Mouse (Mus musculus) thymus, adult 2 months (tissue): ENCODE measurements around the gene Nono. TPM values are rescaled to one million over a fixed set of nuclear protein-coding genes. Genes with fewer than 3 reads are reported as not detected.

ENCODE experiments used
- DNase-seq: peaks from one replicate; pipeline ENCODE4 v3.0.0; 2021
- H3K27ac ChIP-seq: fragments of 200-500 bp; 2 replicates; pipeline ENCODE4 v1.5.1; 2012; ENCODE audit warnings: low read length, control low read depth; ENCODE audit not compliant: control insufficient read depth, insufficient read depth
- H3K27me3 ChIP-seq: fragments of 200-500 bp; 2 replicates; pipeline ENCODE4 v1.6.1; 2012; ENCODE audit warnings: mild to moderate bottlenecking, low read length, moderate library complexity, mixed read lengths; ENCODE audit not compliant: control insufficient read depth, insufficient read depth
- H3K36me3 ChIP-seq: fragments of 200-500 bp; 2 replicates; pipeline ENCODE4 v1.6.1; 2012; ENCODE audit warnings: mild to moderate bottlenecking, low read length, moderate library complexity; ENCODE audit not compliant: control insufficient read depth, insufficient read depth
- H3K4me1 ChIP-seq: fragments of 200-500 bp; replicated peaks from 2 replicates; pipeline ENCODE4 v1.6.1; 2012; ENCODE audit warnings: low read length; ENCODE audit not compliant: control insufficient read depth, insufficient read depth
- H3K4me3 ChIP-seq: fragments of 200-500 bp; 2 replicates; pipeline ENCODE4 v1.5.1; 2012; ENCODE audit warnings: mild to moderate bottlenecking, low read length, control low read depth, moderate library complexity; ENCODE audit not compliant: control insufficient read depth, insufficient read depth
- CTCF ChIP-seq: fragments of 200-500 bp; IDR thresholded peaks from 2 replicates; pipeline ENCODE4 v1.5.1; 2012; ENCODE audit warnings: mild to moderate bottlenecking, control low read depth, low read length, moderate library complexity, borderline replicate concordance; ENCODE audit not compliant: control insufficient read depth, poor library complexity, insufficient read depth; ENCODE audit errors: extremely low read depth
- POLR2A ChIP-seq: fragments of 200-500 bp; IDR thresholded peaks from 2 replicates; pipeline ENCODE4 v1.6.1; 2012; ENCODE audit warnings: mild to moderate bottlenecking, low read length, control low read depth, moderate library complexity; ENCODE audit not compliant: control insufficient read depth, poor library complexity, insufficient read depth; ENCODE audit errors: extremely low read depth
- WGBS: fragments of 180-500 bp; shearing (Covaris S2); methylation state at CpG from one replicate; pipeline ENCODE4 v1.1.7; 2018; 5-methylcytosine and 5-hydroxymethylcytosine counted together
- polyA plus RNA-seq: library from polyadenylated mRNA; depleted of rRNA; stranded (reverse); fragments of >200 nt; gene quantifications from 2 replicates; pipeline ENCODE4 v1.2.3, GENCODE M21; 2012

Nono gene
- polyA plus RNA-seq, 1 experiment = 269 TPM

- WGBS = 16% methylated on average over 7 of the region's 7 CpGs
- peak overlapping the region; percentile 96 for H3K27ac ChIP-seq
- no peaks in the 10 kb centered on the region; the same call in 1 of the 2 replicates for H3K4me1 ChIP-seq
- H3K4me3 ChIP-seq = no peak overlapping the region
- TF ChIP-seq POLR2A (no peak), CTCF (no peak)
- peaks cover 8% of the 10 kb centered on the region; the same call in 1 of the 2 replicates for H3K36me3 ChIP-seq
- no peaks in the 10 kb centered on the region for H3K27me3 ChIP-seq
- DNase-seq = no peak
These were observed 355 bp upstream of the Nono start for GRCm38 (mm10) chrX:101428785-101429141.

- 7% methylated on average over 14 of the region's 14 CpGs for WGBS
- H3K4me3 ChIP-seq = peak overlapping the region; percentile 88
- peaks cover 8% of the 10 kb centered on the region; the same call in 1 of the 2 replicates for H3K36me3 ChIP-seq
- no peak for TF ChIP-seq POLR2A
- TF ChIP-seq CTCF = no peak
- no peaks in the 10 kb centered on the region for H3K27me3 ChIP-seq
- peak overlapping the region; percentile 71 for H3K27ac ChIP-seq
- DNase-seq = no peak
- H3K4me1 ChIP-seq = no peaks in the 10 kb centered on the region; the same call in 1 of the 2 replicates
These were observed 858 bp downstream of the Nono start for GRCm38 (mm10) chrX:101429976-101430375.

GRCm38 (mm10) chrX:101448886-101449475, 19.9 kb downstream of the Nono start, which contains the start of gene Itgb1bp2:
Itgb1bp2 (plus strand) TSS chrX:101449088.
- 94% methylated on average over 4 of the region's 4 CpGs for WGBS

GRCm38 (mm10) chrX:101451147-101451546, 22.0 kb downstream of the Nono start:
- 47% methylated on average over 1 of the region's 1 CpGs for WGBS
- no peak overlapping the region for H3K27ac ChIP-seq
- H3K36me3 ChIP-seq = peaks cover 21% of the 10 kb centered on the region
- TF ChIP-seq POLR2A = no peak
- no peak for TF ChIP-seq CTCF
- H3K4me1 ChIP-seq = no peaks in the 10 kb centered on the region
- no peaks in the 10 kb centered on the region for H3K27me3 ChIP-seq
- no peak for DNase-seq
- no peak overlapping the region for H3K4me3 ChIP-seq

More at GRCm38 (mm10) chrX:101448886-101449475, 19.9 kb downstream of the Nono start, which contains the start of gene Itgb1bp2:
- DNase-seq = no peak
- H3K27me3 ChIP-seq = no peaks in the 10 kb centered on the region
- TF ChIP-seq CTCF = no peak
- TF ChIP-seq POLR2A = no peak
- no peak within 1 kb of the TSS for H3K4me3 ChIP-seq
- H3K4me1 ChIP-seq = no peaks in the 10 kb centered on the region
- H3K36me3 ChIP-seq = peaks cover 36% of the 10 kb centered on the region
- no peak within 1 kb of the TSS for H3K27ac ChIP-seq

GRCm38 (mm10) chrX:101451591-101451990, 22.5 kb downstream of the Nono start:
- WGBS = 93% methylated on average over 3 of the region's 3 CpGs
- Histone ChIP-seq H3K27ac (no peak overlapping the region), H3K36me3 (peaks cover 17% of the 10 kb centered on the region), H3K4me3 (no peak overlapping the region), H3K4me1 (no peaks in the 10 kb centered on the region), H3K27me3 (no peaks in the 10 kb centered on the region)
- DNase-seq = no peak
- TF ChIP-seq CTCF (no peak), POLR2A (no peak)

- H3K36me3 ChIP-seq = no peaks in the 10 kb centered on the region
- WGBS = 99% methylated on average over 4 of the region's 4 CpGs
- no peaks in the 10 kb centered on the region for H3K27me3 ChIP-seq
- DNase-seq = no peak
- H3K27ac ChIP-seq = no peak overlapping the region
- TF ChIP-seq CTCF = no peak
- no peak for TF ChIP-seq POLR2A
- no peaks in the 10 kb centered on the region for H3K4me1 ChIP-seq
- H3K4me3 ChIP-seq = no peak overlapping the region
These were observed 43.1 kb downstream of the Nono start for GRCm38 (mm10) chrX:101472202-101472601.

- Histone ChIP-seq H3K4me3 (no peak overlapping the region), H3K27me3 (no peaks in the 10 kb centered on the region), H3K36me3 (no peaks in the 10 kb centered on the region), H3K4me1 (no peaks in the 10 kb centered on the region), H3K27ac (no peak overlapping the region)
- WGBS = 96% methylated on average over 6 of the region's 6 CpGs
- no peak for TF ChIP-seq CTCF
- no peak for DNase-seq
These were observed 52.7 kb downstream of the Nono start for GRCm38 (mm10) chrX:101481604-101482350.
